Mouse (Mus musculus) spleen, postnatal 36 days (tissue): ENCODE measurements around the gene Wdr53.
"Not testable (repeated sequence)": the region's sequence is repeated elsewhere in the genome, so short reads cannot be mapped to it uniquely, and the experiment has no call there.

ENCODE experiments used
- DNase-seq, 2 experiments: peaks; one replicate each; pipeline ENCODE4 v3.0.0; 2022; ENCODE audit warnings: low spot score in 2 of 2, mixed read lengths in 1 of 2

Wdr53 gene

DNA sequence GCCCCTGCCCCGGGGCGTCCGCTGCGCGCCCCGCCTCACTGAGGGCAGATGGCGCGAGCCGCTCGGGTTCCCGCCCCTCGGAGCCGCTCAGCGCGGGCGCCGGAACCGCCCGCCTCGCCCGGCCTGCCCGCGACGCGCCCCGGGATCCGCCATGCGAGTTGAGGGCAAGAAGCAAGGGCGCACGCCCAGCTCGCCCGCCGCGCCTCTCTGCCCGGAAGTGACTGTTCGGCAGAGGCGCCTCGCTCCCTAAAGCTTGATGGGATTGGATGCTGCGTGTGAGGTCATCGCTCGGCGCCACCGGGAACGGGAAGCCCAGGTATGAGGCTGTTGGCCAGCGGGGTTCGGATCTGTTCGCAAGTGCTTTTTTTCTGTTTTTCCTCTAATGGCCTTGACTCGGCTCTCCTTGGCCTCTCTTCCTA is at the start of gene Wdr53, which contains the start of gene Fbxo45:
TSS of gene Wdr53 (plus strand) at position 276 of the 419 bp plus-strand sequence.
TSS of gene Fbxo45 (minus strand) at position 207 of the 419 bp plus-strand sequence.
- peak; percentile 98 for DNase-seq

- peak; percentile 51 to 61 for DNase-seq
Measured at GRCm38 (mm10) chr16:32200256-32201003, 46.6 kb upstream of the Wdr53 start.

- DNase-seq, result no peak
Measured at GRCm38 (mm10) chr16:32201004-32201325, 46.1 kb upstream of the Wdr53 start.

GRCm38 (mm10) chr16:32202681-32203080 is 44.3 kb upstream of the Wdr53 start:
- peak; percentile 90 to 91 for DNase-seq

- no peak for DNase-seq
Measured at GRCm38 (mm10) chr16:32204902-32205301, 42.1 kb upstream of the Wdr53 start.

DNA sequence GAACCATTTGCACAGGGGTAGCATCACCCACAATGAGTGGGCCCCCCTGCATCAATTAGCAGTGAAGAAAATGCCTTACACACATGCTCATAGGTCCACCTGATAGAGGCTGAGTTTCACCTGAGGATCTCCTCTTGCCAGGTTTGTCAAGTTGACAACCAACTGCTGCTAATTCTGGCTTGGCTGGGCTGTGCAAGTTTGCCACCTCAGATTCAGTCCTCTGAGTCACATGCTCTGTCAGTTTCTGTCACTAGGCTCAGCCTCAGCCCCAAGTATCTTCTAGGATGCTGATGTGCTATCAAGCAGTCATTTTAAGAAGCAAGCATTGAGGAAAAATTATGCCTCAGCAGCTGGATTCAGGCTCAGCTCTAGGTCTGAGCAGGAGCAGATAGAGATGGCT is 32.9 kb upstream of the Wdr53 start:
- no peak for DNase-seq

GRCm38 (mm10) chr16:32214804-32215576 is 32.0 kb upstream of the Wdr53 start:
- no peak for DNase-seq

GRCm38 (mm10) chr16:32221803-32222202 is 25.2 kb upstream of the Wdr53 start:
- no peak for DNase-seq

GRCm38 (mm10) chr16:32222399-32222798 is 24.6 kb upstream of the Wdr53 start:
- peak in 1 of 2 experiments; percentile 4 for DNase-seq

- DNase-seq, result not testable (repeated sequence)
Measured at GRCm38 (mm10) chr16:32232050-32232449, 15.0 kb upstream of the Wdr53 start.

- no peak for DNase-seq
Measured at GRCm38 (mm10) chr16:32237930-32238680, 8.9 kb upstream of the Wdr53 start.

DNA sequence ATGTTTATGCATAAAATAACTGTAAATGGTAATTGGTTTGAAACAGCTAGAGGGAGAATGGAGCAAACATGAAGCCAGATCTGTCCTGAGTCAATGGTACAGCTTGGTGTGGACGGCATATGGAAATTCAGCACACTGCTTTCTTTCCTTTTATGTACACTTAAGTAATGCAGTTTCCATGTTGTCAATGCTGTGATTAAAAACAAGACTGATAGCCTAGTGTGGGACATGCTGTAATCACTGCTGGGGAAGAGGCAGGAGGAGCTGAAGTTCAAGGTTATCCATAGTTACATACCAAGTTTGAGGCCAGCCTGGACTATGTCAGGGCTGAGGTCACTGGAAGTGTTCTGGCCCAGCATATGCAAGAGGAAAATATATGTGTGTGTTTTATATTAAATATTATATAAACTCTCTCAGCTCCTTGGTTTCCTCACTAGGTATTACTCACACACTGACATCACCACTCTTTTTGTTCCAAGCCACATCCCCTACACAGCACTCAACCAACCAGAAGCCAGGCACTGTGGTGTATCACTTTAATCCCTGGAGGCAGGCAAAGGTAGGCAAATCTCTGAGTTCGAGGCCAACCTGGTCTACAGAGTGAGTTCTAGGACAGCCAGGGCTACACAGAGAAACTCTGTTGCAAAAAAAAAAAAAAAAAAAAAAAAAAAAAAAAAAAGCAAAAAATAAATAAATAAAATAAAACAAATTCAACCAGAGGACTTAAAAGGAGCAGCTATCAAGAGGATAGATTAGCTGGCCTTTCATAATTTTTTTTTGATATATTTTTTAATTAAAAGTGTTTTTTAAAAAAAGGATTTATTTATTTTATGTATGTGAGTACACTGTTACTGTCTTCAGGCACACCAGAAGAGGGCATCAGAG is 7.4 kb upstream of the Wdr53 start:
- DNase-seq, result no peak

- DNase-seq, result no peak
Measured at GRCm38 (mm10) chr16:32243901-32244300, 3.1 kb upstream of the Wdr53 start.

GRCm38 (mm10) chr16:32246351-32246791 is 656 bp upstream of the Wdr53 start:
- peak; percentile 34 to 52 for DNase-seq

- peak; percentile 14 to 32 for DNase-seq
Measured at GRCm38 (mm10) chr16:32264225-32264624, 17.2 kb downstream of the Wdr53 start.

DNA sequence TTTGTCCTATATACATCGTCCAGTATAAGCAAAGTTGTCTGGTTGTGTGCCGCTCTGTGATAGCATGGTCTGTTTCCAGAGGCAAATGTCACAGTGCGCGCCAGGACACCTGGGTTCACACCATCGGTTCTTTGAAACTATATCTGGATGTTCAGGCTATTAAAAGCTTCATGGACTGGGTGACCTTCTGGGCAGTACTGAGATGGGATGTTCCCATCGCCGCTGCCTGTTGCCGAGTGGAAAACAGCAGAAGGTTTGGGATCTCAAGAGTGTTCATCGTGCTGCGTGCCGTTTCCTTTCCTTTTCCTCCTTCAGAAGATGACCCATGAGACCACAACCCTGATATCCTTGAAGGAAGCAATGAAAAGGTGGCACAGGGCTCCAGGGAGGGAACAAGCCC is 24.3 kb downstream of the Wdr53 start, which contains the start of gene Smco1:
TSS of gene Smco1 (plus strand) at position 178 of the 400 bp plus-strand sequence.
- DNase-seq, result no peak

- DNase-seq, result no peak
Measured at GRCm38 (mm10) chr16:32273338-32273737, 26.3 kb downstream of the Wdr53 start.

DNA sequence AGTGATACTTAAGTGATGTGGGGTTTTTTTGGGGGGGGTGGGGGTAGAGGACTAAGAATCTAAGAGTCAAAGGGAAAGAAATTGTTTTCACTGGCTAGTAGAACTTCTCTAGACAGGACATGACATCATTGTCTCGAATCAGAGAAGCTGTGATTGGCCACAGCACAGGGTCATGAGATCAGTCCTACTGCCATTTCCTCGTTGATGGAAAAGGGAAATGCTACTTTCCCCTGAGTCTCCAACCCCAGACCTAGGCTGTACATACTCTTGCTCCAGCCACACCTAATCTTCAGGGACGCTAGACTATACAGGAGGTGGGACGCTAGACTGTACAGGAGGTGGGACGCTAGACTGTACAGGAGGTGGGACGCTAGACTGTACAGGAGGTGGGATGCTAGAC is 28.0 kb downstream of the Wdr53 start:
- DNase-seq, result no peak

DNA sequence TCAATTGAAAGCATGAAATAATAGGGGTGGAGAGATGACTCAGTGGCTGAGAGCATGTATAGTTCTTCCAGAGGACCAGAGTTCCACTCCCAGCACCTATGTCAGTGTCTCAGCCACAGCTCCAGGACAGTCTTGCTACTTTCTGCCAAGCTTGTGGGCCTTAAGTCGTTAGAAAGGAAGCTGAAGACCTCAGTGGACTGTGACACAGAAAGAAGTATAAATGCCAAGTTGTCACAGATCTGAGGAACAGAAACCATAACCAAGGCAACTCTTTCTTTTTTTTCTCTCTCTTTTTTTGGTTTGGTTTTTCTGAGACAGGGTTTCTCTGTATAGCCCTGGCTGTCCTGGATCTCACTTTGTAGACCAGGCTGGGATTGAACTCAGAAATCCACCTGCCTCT is 28.8 kb downstream of the Wdr53 start:
- peak; percentile 29 to 37 for DNase-seq

GRCm38 (mm10) chr16:32277308-32278256 is 30.6 kb downstream of the Wdr53 start, which contains the start of gene Rnf168:
Gene Rnf168, plus strand, starts transcription at chr16:32277459.
- peak; percentile 88 for DNase-seq
